Mouse (Mus musculus) heart, embryonic 13.5 days (tissue): ENCODE results near the gene Tmem267. TPM values are rescaled to one million over a fixed set of nuclear protein-coding genes. Genes with fewer than 3 reads are reported as not detected.
"Not testable (repeated sequence)": the region's sequence is repeated elsewhere in the genome, so short reads cannot be mapped to it uniquely, and the experiment has no call there.

ENCODE experiments used
- ATAC-seq: fragments of 200-750 bp; cut with Nextera tagmentation; 2 replicates; pipeline ENCODE4 v1.8.0; 2017; ENCODE audit warnings: moderate TSS enrichment; ENCODE audit not compliant: insufficient number of reproducible peaks, low FRiP score, low TSS enrichment; ENCODE audit errors: extremely low read depth
- H3K27ac ChIP-seq: fragments of 300-500 bp; sonication (generic); replicated peaks from 2 replicates; pipeline ENCODE4 v1.5.1; 2015; ENCODE audit warnings: moderate library complexity, mild to moderate bottlenecking, inconsistent platforms
- H3K27me3 ChIP-seq: fragments of 300-500 bp; sonication (generic); replicated peaks from 2 replicates; pipeline ENCODE4 v1.6.1; 2015; ENCODE audit warnings: mild to moderate bottlenecking, inconsistent platforms
- H3K36me3 ChIP-seq: fragments of 300-500 bp; sonication (generic); 2 replicates; pipeline ENCODE4 v1.6.1; 2015; ENCODE audit warnings: mild to moderate bottlenecking, inconsistent platforms
- H3K4me1 ChIP-seq: fragments of 300-500 bp; sonication (generic); 2 replicates; pipeline ENCODE4 v1.6.1; 2015; ENCODE audit warnings: inconsistent platforms
- H3K4me2 ChIP-seq: fragments of 300-500 bp; sonication (generic); 2 replicates; pipeline ENCODE4 v1.6.1; 2015; ENCODE audit warnings: inconsistent platforms, mild to moderate bottlenecking, moderate library complexity
- H3K4me3 ChIP-seq: fragments of 300-500 bp; sonication (generic); 2 replicates; pipeline ENCODE4 v1.5.1; 2015; ENCODE audit warnings: moderate library complexity, mild to moderate bottlenecking, inconsistent platforms
- H3K9ac ChIP-seq: fragments of 300-500 bp; sonication (generic); 2 replicates; pipeline ENCODE4 v1.6.1; 2015; ENCODE audit warnings: inconsistent platforms, mild to moderate bottlenecking, moderate library complexity
- H3K9me3 ChIP-seq: fragments of 300-500 bp; sonication (generic); 2 replicates; pipeline ENCODE4 v1.6.1; 2016; ENCODE audit warnings: inconsistent platforms
- WGBS: fragments of 180-500 bp; shearing (Covaris S2); methylation state at CpG from one replicate; pipeline ENCODE4 v1.1.7; 2015; ENCODE audit warnings: mixed read lengths; 5-methylcytosine and 5-hydroxymethylcytosine counted together
- polyA plus RNA-seq: library from polyadenylated mRNA; unstranded; fragments of >200 nt; fragmentation: Nextera tagmentation; extraction: Ambion mirVana; gene quantifications from 2 replicates; pipeline ENCODE4 v1.2.1, GENCODE M21; 2015

Gene Tmem267
- polyA plus RNA-seq, 1 experiment from 2014 or later = 0.74 TPM

DNA sequence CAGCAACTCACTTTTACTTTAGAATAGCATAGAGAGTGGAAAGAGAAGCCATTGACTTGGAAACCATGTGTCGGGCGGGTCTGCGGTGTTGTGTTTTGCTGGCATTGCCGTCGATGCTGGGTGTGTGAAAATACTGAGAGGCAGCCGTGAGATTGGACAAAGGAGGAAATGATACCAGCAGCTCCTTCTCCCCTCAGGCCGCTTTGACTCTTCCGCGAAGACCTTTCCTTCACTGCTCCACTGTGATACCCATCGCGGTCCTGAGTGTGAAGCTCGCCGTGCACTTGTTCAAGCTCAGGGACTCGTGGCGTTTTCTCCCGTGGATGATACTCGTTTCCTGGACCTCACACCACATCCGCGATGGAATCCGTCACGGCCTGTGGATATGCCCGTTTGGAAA is 7.1 kb downstream of the Tmem267 start:
- ATAC-seq = 0 out of 2 replicates have a peak, but pooled peaks have one; percentile 28
- H3K36me3 ChIP-seq = not testable (repeated sequence)

DNA sequence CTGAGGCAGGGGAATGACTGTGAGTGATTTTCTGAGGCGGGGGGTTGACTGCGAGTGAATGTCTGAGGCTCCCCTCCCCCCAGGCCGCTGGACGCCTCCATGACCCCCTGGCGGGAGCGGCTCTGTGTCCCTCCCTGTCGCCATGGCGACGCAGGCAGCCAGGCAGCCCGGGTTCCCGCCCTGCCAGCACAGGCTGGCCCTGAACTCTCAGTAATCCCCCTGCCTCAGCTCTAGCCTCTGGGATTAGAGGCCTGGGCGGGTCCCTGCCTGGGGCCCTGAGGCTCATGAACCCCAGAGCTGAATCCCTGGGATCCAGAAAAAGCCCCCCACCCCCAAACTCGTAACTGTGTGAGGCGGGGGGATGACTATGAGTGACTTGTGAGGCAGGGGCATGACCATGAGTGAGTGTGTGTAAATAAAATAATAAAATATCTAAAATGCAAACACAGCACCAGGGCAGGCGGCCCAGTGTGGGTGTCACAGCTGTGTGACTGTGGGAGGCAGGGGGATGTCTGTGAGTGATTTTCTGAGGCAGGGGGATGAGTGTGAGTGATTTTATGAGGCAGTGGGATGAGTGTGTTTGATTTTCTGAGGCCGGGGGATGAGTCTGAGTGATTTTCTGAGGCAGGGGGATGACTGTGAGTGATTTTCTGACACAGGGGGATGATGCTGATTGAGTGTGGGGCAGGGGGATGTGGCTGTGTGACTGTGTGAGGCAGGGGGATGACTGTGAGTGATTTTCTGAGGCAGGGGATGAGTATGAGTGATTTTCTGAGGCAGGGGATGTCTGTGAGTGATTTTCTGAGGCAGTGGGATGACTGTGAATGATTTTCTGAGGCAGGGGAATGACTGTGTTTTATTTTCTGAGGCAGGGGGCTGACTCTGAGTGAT is 108.7 kb downstream of the Tmem267 start:
- peak; percentile 88 for ATAC-seq

More for the DNA sequence above, 7.1 kb downstream of the Tmem267 start:
- not testable (repeated sequence) for H3K9ac ChIP-seq, H3K4me2 ChIP-seq, H3K4me3 ChIP-seq, H3K27ac ChIP-seq, H3K27me3 ChIP-seq, H3K4me1 ChIP-seq
- peaks cover 22% of the 10 kb centered on the region for H3K9me3 ChIP-seq
- WGBS = 87% methylated on average over 13 of the region's 22 CpGs

DNA sequence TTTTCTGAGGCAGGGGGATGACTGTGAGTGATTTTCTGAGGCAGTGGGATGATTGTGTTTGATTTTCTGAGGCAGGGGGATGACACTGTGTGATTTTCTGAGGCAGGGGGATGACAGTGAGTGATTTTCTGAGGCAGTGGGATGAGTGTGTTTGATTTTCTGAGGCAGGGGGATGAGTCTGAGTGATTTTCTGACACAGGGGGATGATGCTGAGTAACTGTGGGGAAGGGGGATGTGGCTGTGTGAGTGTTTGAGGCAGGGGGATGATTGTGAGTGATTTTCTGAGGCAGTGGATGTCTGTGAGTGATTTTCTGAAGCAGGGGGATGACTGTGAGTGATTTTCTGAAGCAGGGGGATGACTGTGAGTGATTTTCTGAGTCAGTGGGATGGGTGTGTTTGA is 110.6 kb downstream of the Tmem267 start:
- H3K36me3 ChIP-seq, H3K4me1 ChIP-seq, H3K4me3 ChIP-seq, H3K4me2 ChIP-seq, H3K27me3 ChIP-seq, ATAC-seq, H3K27ac ChIP-seq, H3K9ac ChIP-seq: not testable (repeated sequence)
- peaks cover 20% of the 10 kb centered on the region for H3K9me3 ChIP-seq

More for the DNA sequence above, 108.7 kb downstream of the Tmem267 start:
- not testable (repeated sequence) for H3K27me3 ChIP-seq, H3K9ac ChIP-seq, H3K27ac ChIP-seq, H3K4me1 ChIP-seq, H3K36me3 ChIP-seq, H3K4me3 ChIP-seq, H3K4me2 ChIP-seq
- peaks cover 17% of the 10 kb centered on the region for H3K9me3 ChIP-seq
- 69% methylated on average over 15 of the region's 16 CpGs for WGBS

DNA sequence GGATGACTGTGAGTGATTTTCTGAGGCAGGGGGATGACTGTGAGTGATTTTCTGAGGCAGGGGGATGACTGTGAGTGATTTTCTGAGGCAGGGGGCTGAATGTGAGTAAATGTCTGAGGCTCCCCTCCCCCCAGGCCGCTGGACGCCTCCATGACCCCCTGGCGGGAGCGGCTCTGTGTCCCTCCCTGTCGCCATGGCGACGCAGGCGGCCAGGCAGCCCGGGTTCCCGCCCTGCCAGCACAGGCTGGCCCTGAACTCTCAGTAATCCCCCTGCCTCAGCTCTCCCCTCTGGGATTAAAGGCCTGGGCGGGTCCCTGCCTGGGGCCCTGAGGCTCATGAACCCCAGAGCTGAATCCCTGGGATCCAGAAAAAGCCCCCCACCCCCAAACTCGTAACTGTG is 111.2 kb downstream of the Tmem267 start:
- not testable (repeated sequence) for H3K27ac ChIP-seq, H3K4me1 ChIP-seq, ATAC-seq, H3K27me3 ChIP-seq, H3K4me2 ChIP-seq, H3K9ac ChIP-seq, H3K36me3 ChIP-seq, H3K4me3 ChIP-seq
- peaks cover 25% of the 10 kb centered on the region for H3K9me3 ChIP-seq
- 78% methylated on average over 12 of the region's 12 CpGs for WGBS

DNA sequence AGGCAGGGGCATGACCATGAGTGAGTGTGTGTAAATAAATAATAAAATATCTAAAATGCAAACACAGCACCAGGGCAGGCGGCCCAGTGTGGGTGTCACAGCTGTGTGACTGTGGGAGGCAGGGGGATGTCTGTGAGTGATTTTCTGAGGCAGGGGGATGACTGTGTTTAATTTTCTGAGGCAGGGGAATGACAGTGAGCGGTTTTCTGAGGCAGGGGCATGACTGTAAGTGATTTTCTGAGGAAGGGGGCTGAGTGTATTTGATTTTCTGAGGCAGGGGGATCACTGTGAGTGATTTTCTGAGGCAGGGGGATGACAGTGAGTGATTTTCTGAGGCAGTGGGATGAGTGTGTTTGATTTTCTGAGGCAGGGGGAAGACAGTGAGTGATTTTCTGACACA is 111.7 kb downstream of the Tmem267 start:
- WGBS = 69% methylated on average over 2 of the region's 2 CpGs
- not testable (repeated sequence) for H3K9ac ChIP-seq, H3K4me2 ChIP-seq, ATAC-seq, H3K36me3 ChIP-seq, H3K4me1 ChIP-seq, H3K4me3 ChIP-seq, H3K27me3 ChIP-seq, H3K27ac ChIP-seq
- H3K9me3 ChIP-seq = peaks cover 27% of the 10 kb centered on the region

DNA sequence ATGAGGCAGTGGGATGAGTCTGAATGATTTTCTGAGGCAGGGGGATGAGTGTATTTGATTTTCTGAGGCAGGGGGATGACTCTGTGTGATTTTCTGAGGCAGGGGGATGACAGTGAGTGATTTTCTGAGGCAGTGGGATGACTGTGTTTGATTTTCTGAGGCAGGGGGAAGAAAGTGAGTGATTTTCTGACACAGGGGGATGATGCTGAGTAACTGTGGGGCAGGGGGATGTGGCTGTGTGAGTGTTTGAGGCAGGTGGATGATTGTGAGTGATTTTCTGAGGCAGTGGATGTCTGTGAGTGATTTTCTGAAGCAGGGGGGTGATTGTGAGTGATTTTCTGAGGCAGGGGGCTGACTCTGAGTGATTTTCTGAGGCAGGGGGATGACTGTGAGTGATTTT is 112.3 kb downstream of the Tmem267 start:
- not testable (repeated sequence) for H3K4me2 ChIP-seq, ATAC-seq, H3K36me3 ChIP-seq, H3K27ac ChIP-seq, H3K9ac ChIP-seq, H3K4me3 ChIP-seq, H3K4me1 ChIP-seq, H3K27me3 ChIP-seq
- peaks cover 31% of the 10 kb centered on the region for H3K9me3 ChIP-seq

DNA sequence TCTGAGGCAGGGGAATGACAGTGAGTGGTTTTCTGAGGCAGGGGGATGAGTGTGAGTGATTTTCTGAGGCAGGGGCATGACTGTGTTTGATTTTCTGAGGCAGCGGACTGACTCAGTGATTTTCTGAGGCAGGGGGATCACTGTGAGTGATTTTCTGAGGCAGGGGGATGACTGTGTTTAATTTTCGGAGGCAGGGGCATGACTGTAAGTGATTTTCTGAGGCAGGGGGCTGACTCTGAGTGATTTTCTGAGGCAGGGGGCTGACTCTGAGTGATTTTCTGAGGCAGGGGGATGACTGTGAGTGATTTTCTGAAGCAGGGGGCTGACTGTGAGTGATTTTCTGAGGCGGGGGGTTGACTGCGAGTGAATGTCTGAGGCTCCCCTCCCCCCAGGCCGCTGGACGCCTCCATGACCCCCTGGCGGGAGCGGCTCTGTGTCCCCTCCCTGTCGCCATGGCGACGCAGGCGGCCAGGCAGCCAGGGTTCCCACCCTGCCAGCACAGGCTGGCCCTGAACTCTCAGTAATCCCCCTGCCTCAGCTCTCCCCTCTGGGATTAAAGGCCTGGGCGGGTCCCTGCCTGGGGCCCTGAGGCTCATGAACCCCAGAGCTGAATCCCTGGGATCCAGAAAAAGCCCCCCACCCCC is 115.0 kb downstream of the Tmem267 start:
- not testable (repeated sequence) for H3K36me3 ChIP-seq, ATAC-seq, H3K4me1 ChIP-seq, H3K4me3 ChIP-seq, H3K27ac ChIP-seq, H3K4me2 ChIP-seq, H3K9ac ChIP-seq, H3K27me3 ChIP-seq
- H3K9me3 ChIP-seq = peaks cover 16% of the 10 kb centered on the region
- WGBS = 63% methylated on average over 13 of the region's 13 CpGs

DNA sequence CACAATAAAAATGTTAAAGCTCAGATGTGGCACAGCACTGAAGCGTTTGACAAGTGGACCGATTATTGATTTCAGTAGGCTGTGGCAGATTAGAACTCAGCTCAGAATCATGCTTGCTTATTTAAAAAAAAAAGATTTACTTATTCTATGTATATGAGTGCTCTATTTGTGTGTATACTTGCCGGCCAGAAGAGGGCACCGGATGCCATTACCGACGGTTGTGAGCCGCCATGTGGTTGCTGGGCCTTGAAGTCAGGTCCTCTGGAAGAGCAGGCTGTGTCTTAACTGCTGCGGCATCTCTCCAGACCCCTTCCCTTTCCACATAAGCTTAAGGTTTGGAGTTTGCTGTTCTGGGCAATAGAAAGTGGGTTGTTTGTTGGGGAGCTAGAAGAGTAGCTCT is 116.1 kb downstream of the Tmem267 start:
- WGBS = 88% methylated on average over 8 of the region's 8 CpGs
- not testable (repeated sequence) for H3K9ac ChIP-seq

DNA sequence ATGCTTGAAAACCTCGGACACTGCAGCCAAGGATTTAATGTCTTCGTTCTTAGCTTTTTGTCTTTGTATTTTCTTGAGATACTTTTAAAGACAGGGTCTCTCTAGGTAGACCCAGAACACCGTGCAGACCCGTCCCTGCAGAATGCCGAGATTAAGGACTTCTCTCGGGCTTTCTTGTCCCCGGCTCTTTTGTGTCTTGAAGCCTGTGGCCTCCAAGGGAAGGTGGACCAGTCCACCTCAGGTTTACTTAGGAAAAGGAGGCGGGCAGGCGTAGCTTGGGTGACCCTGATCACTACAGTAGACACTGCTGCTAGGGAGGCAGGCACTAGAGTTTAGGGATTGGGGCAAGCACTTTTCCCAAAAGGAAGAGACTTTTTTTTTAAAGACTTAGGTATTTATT is 116.5 kb downstream of the Tmem267 start:
- 80% methylated on average over 8 of the region's 9 CpGs for WGBS
- ATAC-seq = peak; percentile 7; the same call in 1 of the 2 replicates

More for the DNA sequence above, 116.1 kb downstream of the Tmem267 start:
- H3K4me3 ChIP-seq, ATAC-seq, H3K27me3 ChIP-seq, H3K4me1 ChIP-seq, H3K4me2 ChIP-seq, H3K27ac ChIP-seq, H3K36me3 ChIP-seq: not testable (repeated sequence)
- H3K9me3 ChIP-seq = peaks cover 16% of the 10 kb centered on the region

DNA sequence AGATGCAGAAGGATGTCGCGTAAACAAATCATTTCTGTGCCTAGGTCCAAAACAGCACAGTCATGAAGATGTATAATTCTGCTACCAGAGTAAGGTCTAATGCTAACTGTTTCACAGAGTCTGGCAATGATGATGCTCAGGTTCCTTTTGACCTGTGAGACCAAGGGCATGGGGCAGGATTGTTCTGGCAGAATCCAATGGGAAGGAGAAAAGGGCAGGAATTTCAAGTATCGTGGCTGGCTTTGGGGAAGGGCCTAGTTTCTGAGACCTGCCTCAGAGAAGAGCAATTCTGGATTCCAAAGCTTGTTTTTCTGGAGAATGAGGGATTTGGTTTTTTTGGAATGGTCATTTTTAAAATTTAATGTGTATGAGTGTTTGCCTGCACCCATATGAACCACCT is 131.0 kb downstream of the Tmem267 start:
- H3K9me3 ChIP-seq = no peaks in the 10 kb centered on the region
- no peak for ATAC-seq
- H3K4me3 ChIP-seq = no peak overlapping the region
- 88% methylated on average over 3 of the region's 3 CpGs for WGBS
- no peaks in the 10 kb centered on the region for H3K27me3 ChIP-seq
- H3K36me3 ChIP-seq = no peaks in the 10 kb centered on the region
- no peak overlapping the region for H3K9ac ChIP-seq
- H3K4me1 ChIP-seq = no peaks in the 10 kb centered on the region
- no peak overlapping the region for H3K4me2 ChIP-seq
- H3K27ac ChIP-seq = no peak overlapping the region

More for the DNA sequence above, 116.5 kb downstream of the Tmem267 start:
- not testable (repeated sequence) for H3K9ac ChIP-seq, H3K36me3 ChIP-seq, H3K4me2 ChIP-seq, H3K4me1 ChIP-seq, H3K27ac ChIP-seq, H3K27me3 ChIP-seq, H3K4me3 ChIP-seq
- peaks cover 16% of the 10 kb centered on the region for H3K9me3 ChIP-seq

DNA sequence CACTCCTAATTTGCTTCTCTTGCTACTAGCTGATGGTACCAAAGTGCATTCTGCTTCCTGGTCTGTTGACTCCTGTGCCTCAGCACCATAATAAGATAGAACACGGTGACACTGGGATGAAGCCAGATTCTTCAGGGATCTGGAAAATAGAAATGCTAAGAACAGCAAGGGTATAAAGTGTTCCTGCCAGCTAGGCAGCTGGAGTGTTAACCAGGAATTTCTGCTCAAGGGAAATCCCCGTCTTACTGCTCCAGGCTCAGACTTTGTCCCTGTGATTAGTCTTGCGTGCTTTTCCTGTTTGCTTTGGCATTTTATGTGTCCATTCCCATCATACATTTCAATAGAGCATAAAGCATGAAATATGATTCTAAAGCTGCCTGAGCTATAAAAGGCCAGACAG is 131.9 kb downstream of the Tmem267 start:
- ATAC-seq = no peak
- no peaks in the 10 kb centered on the region for H3K27me3 ChIP-seq
- 72% methylated on average over 3 of the region's 3 CpGs for WGBS

DNA sequence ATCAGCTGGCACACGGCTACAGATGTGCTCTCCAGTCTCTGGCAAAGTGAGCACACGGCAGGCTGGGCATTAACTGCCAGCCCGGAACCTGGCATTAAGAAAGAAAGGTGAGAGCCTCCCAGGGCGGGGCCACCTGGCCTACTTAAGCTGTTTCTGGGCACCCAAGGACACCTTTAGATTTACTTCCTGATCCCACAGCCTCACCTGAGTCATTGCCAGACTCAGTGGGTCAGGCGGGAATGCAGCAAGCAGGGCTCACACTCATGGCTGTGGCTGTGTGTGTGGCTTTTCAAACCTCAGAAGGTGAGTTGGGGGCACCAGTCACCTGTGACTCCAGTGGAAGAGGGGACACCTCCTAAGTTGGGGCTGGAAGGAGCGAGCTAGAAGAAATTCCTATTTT is 135.8 kb downstream of the Tmem267 start, which contains the start of gene Ccl28:
Gene Ccl28 (plus strand): TSS at position 186 of the 400 bp plus-strand sequence.
- Histone ChIP-seq H3K4me1 (no peaks in the 10 kb centered on the region), H3K4me2 (no peak within 1 kb of the TSS), H3K27ac (no peak within 1 kb of the TSS), H3K27me3 (no peaks in the 10 kb centered on the region), H3K36me3 (no peaks in the 10 kb centered on the region), H3K9me3 (no peaks in the 10 kb centered on the region), H3K4me3 (no peak within 1 kb of the TSS), H3K9ac (no peak within 1 kb of the TSS)
- WGBS = 63% methylated on average over 6 of the region's 6 CpGs
- no peak for ATAC-seq

More for the DNA sequence above, 131.9 kb downstream of the Tmem267 start:
- no peak overlapping the region for H3K4me3 ChIP-seq
- no peak overlapping the region for H3K4me2 ChIP-seq
- no peaks in the 10 kb centered on the region for H3K4me1 ChIP-seq
- no peaks in the 10 kb centered on the region for H3K9me3 ChIP-seq
- H3K36me3 ChIP-seq = no peaks in the 10 kb centered on the region
- H3K27ac ChIP-seq = no peak overlapping the region
- no peak overlapping the region for H3K9ac ChIP-seq
